Mouse (Mus musculus) left cerebral cortex, postnatal 14 days (tissue): Measurements from ENCODE around the gene Slc9b2. TPM values are rescaled to one million over a fixed set of nuclear protein-coding genes. Genes with fewer than 3 reads are reported as not detected.

ENCODE experiments used
- DNase-seq, 2 experiments: peaks; one replicate each; pipeline ENCODE4 v3.0.0; 2021 to 2022; ENCODE audit warnings: low spot score in 2 of 2, mixed read lengths in 1 of 2
- intact Hi-C: fragments of 180-260 bp; cut with DNase I; formaldehyde crosslinking; loops from one replicate; pipeline ENCODE4 v1.15.1; 2025
- total RNA-seq, 2 experiments: library from RNA; stranded (reverse); gene quantifications; 2 replicates each; pipeline ENCODE4 v1.2.3; 2021

Slc9b2 gene
- total RNA-seq, 2 experiments from 2014 or later, result 2.9 to 3.4 TPM

- DNase-seq, result no peak
- intact Hi-C loops, result no loop called here
Measured at GRCm38 (mm10) chr3:135393186-135393585, 85.7 kb downstream of the Slc9b2 start.

Other genes with a start within 250 kb of the Slc9b2 start
- 1 to 10 TPM; 1.7 to 2.4 TPM for gene Cenpe, start 95.2 kb upstream of the Slc9b2 start, total RNA-seq
- 1 to 10 TPM; 1.8 to 2.5 TPM for gene Bdh2, start 26.5 kb upstream of the Slc9b2 start, total RNA-seq
- under 1 TPM in 1 of 2 experiments, not detected in 1; 0.62 TPM for gene Slc9b1, start 40.3 kb downstream of the Slc9b2 start, total RNA-seq
- gene Cisd2, start 116.2 kb downstream of the Slc9b2 start, total RNA-seq, result 10 to 100 TPM; 41.2 to 42.9 TPM
- gene Ube2d3, start 130.4 kb downstream of the Slc9b2 start, total RNA-seq, result 100 to 1,000 TPM; 239 to 248 TPM
- 1 to 10 TPM; 6.8 to 7.9 TPM for gene Manba, start 177.9 kb downstream of the Slc9b2 start, total RNA-seq